Mouse (Mus musculus) hindbrain, embryonic 10.5 days (tissue): Measurements from ENCODE around the gene Ctdsp1. TPM values are rescaled to one million over a fixed set of nuclear protein-coding genes. Genes with fewer than 3 reads are reported as not detected.

Experiments
- DNase-seq: peaks from one replicate; pipeline ENCODE4 v3.0.0-alpha.2; 2017; ENCODE audit warnings: low spot score
- H3K27ac ChIP-seq: fragments of 300-500 bp; sonication (generic); 2 replicates; pipeline ENCODE4 v1.5.1; 2016; ENCODE audit warnings: mild to moderate bottlenecking, moderate library complexity
- H3K27me3 ChIP-seq: fragments of 300-500 bp; sonication (generic); 2 replicates; pipeline ENCODE4 v1.6.1; 2016; ENCODE audit warnings: mild to moderate bottlenecking; ENCODE audit not compliant: poor library complexity, insufficient read depth, severe bottlenecking
- H3K36me3 ChIP-seq: fragments of 300-500 bp; sonication (generic); 2 replicates; pipeline ENCODE4 v1.6.1; 2016; ENCODE audit warnings: mild to moderate bottlenecking, moderate library complexity
- H3K4me1 ChIP-seq: fragments of 300-500 bp; sonication (generic); replicated peaks from 2 replicates; pipeline ENCODE4 v1.6.1; 2016; ENCODE audit warnings: mild to moderate bottlenecking
- H3K4me3 ChIP-seq: fragments of 300-500 bp; sonication (generic); 2 replicates; pipeline ENCODE4 v1.5.1; 2016; ENCODE audit warnings: mild to moderate bottlenecking, moderate library complexity
- H3K9me3 ChIP-seq: fragments of 300-500 bp; sonication (generic); 2 replicates; pipeline ENCODE4 v1.6.1; 2016; ENCODE audit warnings: mild to moderate bottlenecking, moderate library complexity
- WGBS: fragments of 180-500 bp; shearing (Covaris S2); methylation state at CpG from one replicate; pipeline ENCODE4 v1.1.7; 2016; 5-methylcytosine and 5-hydroxymethylcytosine counted together
- polyA plus RNA-seq: library from polyadenylated mRNA; unstranded; fragments of >200 nt; fragmentation: Nextera tagmentation; extraction: Ambion mirVana; gene quantifications from 2 replicates; pipeline ENCODE4 v1.2.1, GENCODE M21; 2016

Ctdsp1 gene
- 34.3 and 35.7 TPM in 2 replicates for polyA plus RNA-seq

DNA sequence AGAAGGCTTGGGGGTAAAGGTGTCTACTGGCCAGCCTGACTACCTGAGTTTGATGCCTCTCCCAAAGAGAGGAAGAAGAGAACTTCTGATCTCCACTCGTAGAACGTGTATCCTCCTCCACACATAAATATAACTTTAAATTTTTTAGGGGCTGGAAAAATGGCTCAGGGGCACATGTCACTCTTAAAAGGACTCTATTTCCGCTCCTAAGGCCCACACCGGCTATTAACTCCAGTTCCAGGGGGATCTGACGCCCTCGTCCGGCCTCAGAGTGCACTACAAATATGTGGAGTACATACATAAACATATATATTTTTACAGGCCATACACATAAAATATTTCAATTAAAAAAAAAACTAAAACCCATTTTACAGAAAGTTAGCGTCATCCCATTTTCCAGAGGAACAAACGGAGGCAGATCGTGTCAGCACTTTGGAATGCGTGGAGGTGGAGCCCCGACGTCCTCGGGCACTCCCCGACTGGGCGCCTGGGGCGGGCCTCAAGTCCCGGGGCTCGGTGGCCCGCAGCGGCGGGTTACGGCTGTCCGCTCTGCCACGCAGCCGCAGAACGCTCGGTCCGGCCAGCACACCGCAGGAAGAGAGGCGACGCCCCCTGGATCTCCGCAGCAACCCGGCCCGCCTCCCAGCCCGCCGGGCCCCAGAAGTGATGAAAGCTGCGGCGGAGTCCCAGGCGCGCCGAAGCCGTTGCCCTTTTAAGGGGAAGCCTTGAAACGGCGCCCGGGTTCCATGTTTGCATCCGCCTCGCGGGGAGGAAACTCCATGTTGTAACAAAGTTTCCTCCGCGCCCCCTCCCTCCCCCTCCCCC, at the start of gene Ctdsp1:
Gene Ctdsp1, plus strand, starts transcription at position 586 of the 825 bp plus-strand sequence.
- H3K4me3 ChIP-seq: peak within 1 kb of the TSS; percentile 97
- peak within 1 kb of the TSS; percentile 99 for H3K27ac ChIP-seq
- WGBS: 2% methylated on average over 47 of the region's 51 CpGs
- no peaks in the 10 kb centered on the region for H3K9me3 ChIP-seq
- H3K4me1 ChIP-seq: peaks cover 54% of the 10 kb centered on the region
- peak; percentile 96 for DNase-seq
- peaks cover 25% of the 10 kb centered on the region for H3K27me3 ChIP-seq
- peaks cover 30% of the 10 kb centered on the region for H3K36me3 ChIP-seq

DNA sequence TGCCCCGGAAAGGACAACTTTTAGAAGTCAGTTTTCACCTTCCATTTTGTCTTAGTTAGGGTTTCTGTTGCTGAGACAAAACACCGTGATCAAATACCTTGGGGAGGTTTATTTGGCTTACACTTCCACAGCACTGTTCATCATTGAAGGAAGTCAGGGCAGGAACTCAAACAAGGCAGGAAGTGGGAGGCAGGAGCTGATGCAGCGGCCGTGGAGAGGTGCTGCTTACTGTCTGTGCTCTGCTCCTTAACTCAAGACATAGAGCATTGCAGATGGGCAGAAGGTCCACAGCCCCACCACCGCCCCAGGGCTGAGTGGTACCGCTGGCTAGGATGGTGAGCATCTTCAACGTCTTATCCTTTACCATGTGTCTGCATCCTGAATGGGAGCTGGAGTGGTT, 49.4 kb upstream of the Ctdsp1 start:
- H3K36me3 ChIP-seq: peaks cover 12% of the 10 kb centered on the region

GRCm38 (mm10) chr1:74342308-74342707, 49.0 kb upstream of the Ctdsp1 start:
- peaks cover 34% of the 10 kb centered on the region for H3K4me1 ChIP-seq
- H3K27me3 ChIP-seq: no peaks in the 10 kb centered on the region
- H3K9me3 ChIP-seq: no peaks in the 10 kb centered on the region
- 92% methylated on average over 1 of the region's 1 CpGs for WGBS
- peaks cover 12% of the 10 kb centered on the region for H3K36me3 ChIP-seq
- H3K27ac ChIP-seq: 0 out of 2 replicates have a peak overlapping the region, but pooled peaks have one; percentile 1
- no peak overlapping the region for H3K4me3 ChIP-seq
- no peak for DNase-seq

More for the DNA sequence above, 49.4 kb upstream of the Ctdsp1 start:
- Histone ChIP-seq H3K4me3 (no peak overlapping the region), H3K9me3 (no peaks in the 10 kb centered on the region), H3K4me1 (peaks cover 34% of the 10 kb centered on the region), H3K27ac (no peak overlapping the region), H3K27me3 (no peaks in the 10 kb centered on the region)
- 90% methylated on average over 7 of the region's 7 CpGs for WGBS
- DNase-seq: no peak

DNA sequence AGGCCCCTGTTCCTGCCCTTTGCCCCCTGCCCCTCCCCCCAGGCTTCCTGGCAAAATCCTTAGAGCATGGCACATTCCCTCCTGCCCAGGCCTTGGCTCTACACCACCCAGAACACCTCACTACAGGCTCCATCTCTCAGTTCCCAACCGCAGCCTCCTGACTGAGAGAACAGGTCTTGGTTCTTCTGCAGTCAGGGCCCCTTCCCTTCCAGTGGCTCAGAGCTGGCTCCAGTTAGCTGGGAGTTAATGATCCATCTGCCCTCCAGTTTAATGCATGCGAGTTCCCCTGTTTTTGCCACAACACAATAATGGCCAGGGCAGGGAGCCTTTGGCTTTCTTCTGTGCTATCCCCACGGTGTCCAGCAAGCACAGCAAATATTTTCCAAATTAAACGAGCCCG, 48.1 kb upstream of the Ctdsp1 start:
- Histone ChIP-seq H3K4me3 (no peak overlapping the region), H3K36me3 (peaks cover 17% of the 10 kb centered on the region), H3K27me3 (no peaks in the 10 kb centered on the region), H3K27ac (peak overlapping the region; percentile 77), H3K9me3 (no peaks in the 10 kb centered on the region), H3K4me1 (peaks cover 32% of the 10 kb centered on the region)
- WGBS: 63% methylated on average over 5 of the region's 5 CpGs
- DNase-seq: no peak

- Histone ChIP-seq H3K36me3 (peaks cover 28% of the 10 kb centered on the region), H3K27ac (no peak overlapping the region)
- WGBS: 84% methylated on average over 11 of the region's 11 CpGs
Measured at GRCm38 (mm10) chr1:74344163-74344916, 47.0 kb upstream of the Ctdsp1 start.

DNA sequence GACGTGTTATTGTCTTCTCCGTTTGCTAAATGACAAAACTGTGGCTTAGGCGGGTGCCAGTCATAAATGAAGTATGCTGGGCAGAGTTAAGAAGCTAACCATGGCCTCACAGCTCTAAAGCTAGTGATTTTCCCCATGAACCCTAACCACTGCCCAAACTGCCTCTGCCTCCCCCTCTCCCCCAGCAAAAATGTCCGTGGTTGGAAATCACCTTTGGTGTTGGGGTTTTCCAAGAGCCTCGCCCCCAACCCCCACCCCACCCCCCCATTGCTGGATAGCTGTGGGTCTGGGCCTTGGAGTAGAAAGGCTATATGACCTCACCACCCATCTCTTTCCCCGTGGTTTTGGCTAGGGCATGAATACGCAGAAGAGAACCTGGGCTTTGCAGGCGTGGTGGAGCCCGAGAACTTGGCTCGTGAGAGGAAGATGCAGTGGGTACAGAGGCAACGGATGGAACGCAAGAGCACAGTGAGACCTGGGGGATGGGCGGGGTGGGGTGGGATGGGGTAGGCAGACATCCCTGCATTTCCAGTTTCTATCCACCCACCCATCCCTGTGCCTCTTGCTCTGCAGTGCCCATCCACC, 40.0 kb upstream of the Ctdsp1 start:
- no peaks in the 10 kb centered on the region for H3K27me3 ChIP-seq
- no peaks in the 10 kb centered on the region for H3K9me3 ChIP-seq
- H3K4me3 ChIP-seq: no peak overlapping the region
- H3K36me3 ChIP-seq: peaks cover 57% of the 10 kb centered on the region
- DNase-seq: no peak
- no peak overlapping the region for H3K27ac ChIP-seq
- peaks cover 10% of the 10 kb centered on the region; the same call in 1 of the 2 replicates for H3K4me1 ChIP-seq
- WGBS: 92% methylated on average over 13 of the region's 13 CpGs

More at GRCm38 (mm10) chr1:74344163-74344916, 47.0 kb upstream of the Ctdsp1 start:
- Histone ChIP-seq H3K27me3 (no peaks in the 10 kb centered on the region), H3K9me3 (no peaks in the 10 kb centered on the region), H3K4me3 (no peak overlapping the region), H3K4me1 (peaks cover 26% of the 10 kb centered on the region)
- DNase-seq: no peak

DNA sequence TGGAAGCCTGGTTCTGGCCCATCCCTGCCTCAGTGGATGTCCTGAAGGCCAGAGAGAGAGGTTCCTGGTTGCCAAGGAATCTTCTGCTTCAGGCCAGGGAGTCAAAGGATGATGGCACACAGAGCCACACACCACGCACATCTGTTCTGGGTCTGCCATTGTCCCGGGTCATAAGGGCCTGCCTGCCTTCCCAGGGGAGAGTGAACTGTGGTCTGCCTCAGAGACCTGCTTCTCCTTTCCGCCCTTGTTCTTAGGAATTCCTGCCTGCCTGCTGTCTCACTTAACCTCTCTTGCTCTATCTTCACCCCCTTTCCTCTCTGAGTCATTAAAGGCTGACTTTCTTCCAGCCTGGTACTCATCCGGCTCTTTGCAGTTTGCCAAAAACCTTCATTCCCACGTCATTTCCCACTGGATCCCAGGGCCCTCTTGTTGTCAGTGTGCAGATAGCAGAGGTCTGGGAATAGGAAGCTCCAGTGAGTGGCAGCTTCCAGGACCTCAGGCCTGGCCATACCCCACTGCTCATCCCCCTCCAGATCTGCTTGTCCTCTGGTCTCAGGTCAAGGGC, 38.7 kb upstream of the Ctdsp1 start:
- no peaks in the 10 kb centered on the region for H3K9me3 ChIP-seq
- H3K4me1 ChIP-seq: 0 out of 2 replicates have a peak, but pooled peaks cover 10% of the 10 kb centered on the region
- 0 out of 2 replicates have a peak overlapping the region, but pooled peaks have one; percentile 30 for H3K27ac ChIP-seq
- peaks cover 54% of the 10 kb centered on the region for H3K36me3 ChIP-seq
- 74% methylated on average over 5 of the region's 5 CpGs for WGBS
- DNase-seq: no peak
- no peaks in the 10 kb centered on the region for H3K27me3 ChIP-seq
- H3K4me3 ChIP-seq: no peak overlapping the region

GRCm38 (mm10) chr1:74353453-74354229, 37.7 kb upstream of the Ctdsp1 start:
- Histone ChIP-seq H3K36me3 (peaks cover 46% of the 10 kb centered on the region), H3K4me1 (0 out of 2 replicates have a peak, but pooled peaks cover 10% of the 10 kb centered on the region), H3K27ac (no peak overlapping the region), H3K4me3 (no peak overlapping the region), H3K9me3 (no peaks in the 10 kb centered on the region), H3K27me3 (no peaks in the 10 kb centered on the region)
- WGBS: 92% methylated on average over 9 of the region's 9 CpGs
- no peak for DNase-seq

GRCm38 (mm10) chr1:74357531-74357930, 33.8 kb upstream of the Ctdsp1 start:
- H3K4me3 ChIP-seq: no peak overlapping the region

DNA sequence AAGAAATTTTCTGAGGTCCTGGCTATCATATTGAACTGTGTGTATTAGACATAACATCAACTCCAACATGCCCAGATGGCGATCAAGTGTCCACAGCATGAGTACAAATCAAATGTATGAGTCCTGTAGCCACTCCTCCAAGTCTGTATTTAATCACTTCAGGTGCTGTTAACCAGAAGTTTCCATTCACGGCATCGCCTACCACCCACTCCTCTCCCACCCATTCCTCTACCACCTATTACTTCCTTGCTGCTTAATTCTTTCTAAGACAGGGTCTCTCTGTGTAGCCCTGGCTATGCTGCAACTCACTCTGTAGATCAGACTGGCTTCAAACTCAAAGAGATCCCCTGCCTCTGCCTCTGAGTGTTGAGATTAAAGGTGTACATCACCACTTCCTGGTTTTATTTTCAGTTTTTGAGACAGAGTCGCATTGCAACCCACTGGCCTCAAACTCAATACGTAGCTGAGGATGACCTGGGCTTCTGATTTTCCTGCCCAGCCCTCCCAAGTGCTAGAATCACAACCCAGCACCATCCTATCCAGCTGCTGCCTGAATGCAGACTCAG, 31.3 kb upstream of the Ctdsp1 start:
- peaks cover 16% of the 10 kb centered on the region; the same call in 1 of the 2 replicates for H3K4me1 ChIP-seq
- no peaks in the 10 kb centered on the region for H3K36me3 ChIP-seq
- DNase-seq: no peak
- H3K27me3 ChIP-seq: no peaks in the 10 kb centered on the region
- H3K9me3 ChIP-seq: no peaks in the 10 kb centered on the region
- no peak overlapping the region for H3K27ac ChIP-seq
- H3K4me3 ChIP-seq: no peak overlapping the region
- 84% methylated on average over 5 of the region's 5 CpGs for WGBS

More at GRCm38 (mm10) chr1:74357531-74357930, 33.8 kb upstream of the Ctdsp1 start:
- Histone ChIP-seq H3K27ac (no peak overlapping the region), H3K9me3 (no peaks in the 10 kb centered on the region), H3K4me1 (peaks cover 14% of the 10 kb centered on the region; the same call in 1 of the 2 replicates), H3K27me3 (no peaks in the 10 kb centered on the region), H3K36me3 (peaks cover 12% of the 10 kb centered on the region)
- no peak for DNase-seq

- peak; percentile 68 for DNase-seq
- H3K9me3 ChIP-seq: no peaks in the 10 kb centered on the region
- 5% methylated on average over 2 of the region's 2 CpGs for WGBS
- 0 out of 2 replicates have a peak, but pooled peaks cover 3% of the 10 kb centered on the region for H3K27me3 ChIP-seq
- no peaks in the 10 kb centered on the region for H3K36me3 ChIP-seq
- H3K4me1 ChIP-seq: peaks cover 16% of the 10 kb centered on the region; the same call in 1 of the 2 replicates
- H3K4me3 ChIP-seq: no peak within 1 kb of the TSS
- H3K27ac ChIP-seq: no peak within 1 kb of the TSS
Measured at GRCm38 (mm10) chr1:74361812-74362211, 29.5 kb upstream of the Ctdsp1 start, which contains the start of gene Catip. Gene Catip, plus strand, starts transcription at chr1:74362108.
